Mouse (Mus musculus): ENCODE measurements around the gene Zfyve9.
"Not testable (repeated sequence)": the region's sequence is repeated elsewhere in the genome, so short reads cannot be mapped to it uniquely, and the experiment has no call there.

The Zfyve9 gene

GRCm38 (mm10) chr4:108721245-108721784, 59.3 kb downstream of the Zfyve9 start:
- no peak for DNase-seq

GRCm38 (mm10) chr4:108719349-108719748, 61.2 kb downstream of the Zfyve9 start, which contains the start of gene 3110021N24Rik:
Gene 3110021N24Rik (plus strand): TSS chr4:108719649.
- DNase-seq, result no peak

- peak; percentile 10 for DNase-seq
Measured at GRCm38 (mm10) chr4:108708209-108708608, 72.4 kb downstream of the Zfyve9 start.

GRCm38 (mm10) chr4:108696934-108697333, 83.7 kb downstream of the Zfyve9 start:
- no peak for DNase-seq

GRCm38 (mm10) chr4:108691469-108691868, 89.1 kb downstream of the Zfyve9 start:
- DNase-seq, result no peak

GRCm38 (mm10) chr4:108690479-108690878, 90.1 kb downstream of the Zfyve9 start:
- no peak for DNase-seq

GRCm38 (mm10) chr4:108687098-108687497, 93.5 kb downstream of the Zfyve9 start:
- DNase-seq, result not testable (repeated sequence)

GRCm38 (mm10) chr4:108686156-108686555, 94.4 kb downstream of the Zfyve9 start:
- DNase-seq, result no peak

GRCm38 (mm10) chr4:108664407-108664806, 116.2 kb downstream of the Zfyve9 start:
- DNase-seq, result no peak

- no peak for DNase-seq
Measured at GRCm38 (mm10) chr4:108638752-108639151, 141.8 kb downstream of the Zfyve9 start.

GRCm38 (mm10) chr4:108637721-108638120, 142.9 kb downstream of the Zfyve9 start:
- DNase-seq, result no peak

- DNase-seq, result no peak
Measured at GRCm38 (mm10) chr4:108635101-108635500, 145.5 kb downstream of the Zfyve9 start.

GRCm38 (mm10) chr4:108634696-108635095, 145.9 kb downstream of the Zfyve9 start:
- DNase-seq, result no peak

- no peak for DNase-seq
Measured at GRCm38 (mm10) chr4:108633703-108634102, 146.9 kb downstream of the Zfyve9 start.

- peak; percentile 31 for DNase-seq
Measured at GRCm38 (mm10) chr4:108631616-108632015, 149.0 kb downstream of the Zfyve9 start.

- DNase-seq, result no peak
Measured at GRCm38 (mm10) chr4:108630096-108630495, 150.5 kb downstream of the Zfyve9 start.

GRCm38 (mm10) chr4:108629363-108629880, 151.2 kb downstream of the Zfyve9 start:
- DNase-seq, result no peak

- no peak for DNase-seq
Measured at GRCm38 (mm10) chr4:108627066-108627465, 153.5 kb downstream of the Zfyve9 start.

- no peak for DNase-seq
Measured at GRCm38 (mm10) chr4:108621504-108621903, 159.1 kb downstream of the Zfyve9 start.

GRCm38 (mm10) chr4:108620536-108620935, 160.1 kb downstream of the Zfyve9 start:
- DNase-seq, result no peak

- peak; percentile 94 for DNase-seq
Measured at GRCm38 (mm10) chr4:108619587-108620341, 160.8 kb downstream of the Zfyve9 start, which contains the start of gene Cc2d1b. Gene Cc2d1b (plus strand): TSS chr4:108619940.

- peak; percentile 43 for DNase-seq
Measured at GRCm38 (mm10) chr4:108619165-108619564, 161.4 kb downstream of the Zfyve9 start.

- no peak for DNase-seq
Measured at GRCm38 (mm10) chr4:108618586-108618985, 162.0 kb downstream of the Zfyve9 start.

- DNase-seq, result peak; percentile 28
Measured at GRCm38 (mm10) chr4:108610935-108611334, 169.7 kb downstream of the Zfyve9 start.

Measured in right cerebral cortex, adult 18-20 months (tissue).